Mouse (Mus musculus): ENCODE data around the gene Wdr74.

DNA sequence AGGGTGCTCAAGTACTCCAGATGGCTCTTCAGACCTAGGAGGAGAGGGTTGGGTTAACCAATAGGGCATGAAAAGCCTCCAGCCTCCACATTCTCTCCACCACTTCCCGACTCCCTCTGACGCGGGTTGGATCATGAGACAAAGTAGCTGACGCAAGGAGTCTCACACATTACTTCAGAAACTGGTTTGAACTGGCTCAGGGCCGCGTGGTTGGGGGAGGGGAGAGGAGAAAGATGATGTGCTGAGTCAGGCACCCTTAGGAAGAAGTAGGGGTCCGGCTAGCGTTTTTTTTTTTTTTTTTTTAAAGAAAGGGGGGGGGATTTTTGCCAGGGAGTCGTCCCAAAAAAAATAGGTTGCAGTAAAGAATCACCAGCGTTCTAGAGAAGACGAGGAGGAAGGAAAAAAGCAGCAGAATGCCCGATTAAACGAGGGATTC, 22.7 kb upstream of the Wdr74 start:
- TF ChIP-seq CTCF (IDR thresholded peaks at IDR 0.05; ENCODE audit: extremely low read depth, insufficient read length, insufficient replicate concordance, low read depth, low read length) = no peak
- TF ChIP-seq POLR2A (IDR thresholded peaks at IDR 0.05; ENCODE audit: low read depth, low read length) = no peak

All from small intestine, adult 2 months (tissue).